Mouse (Mus musculus) heart, embryonic 11.5 days (tissue): ENCODE measurements around the gene 4930579F01Rik. TPM values are rescaled to one million over a fixed set of nuclear protein-coding genes. Genes with fewer than 3 reads are reported as not detected.

Source experiments
- ATAC-seq: fragments of 200-750 bp; cut with Nextera tagmentation; replicated peaks from 2 replicates; pipeline ENCODE4 v1.8.0; 2017; ENCODE audit warnings: moderate library complexity; ENCODE audit not compliant: insufficient number of reproducible peaks, low FRiP score, low TSS enrichment
- H3K27ac ChIP-seq: fragments of 300-500 bp; sonication (generic); 2 replicates; pipeline ENCODE4 v1.5.1; 2014; ENCODE audit warnings: mild to moderate bottlenecking, low read depth, low read length
- H3K27me3 ChIP-seq: fragments of 300-500 bp; sonication (generic); 2 replicates; pipeline ENCODE4 v1.6.1; 2014; ENCODE audit warnings: mild to moderate bottlenecking, low read length, mixed read lengths; ENCODE audit not compliant: control insufficient read depth, insufficient read depth
- H3K36me3 ChIP-seq: fragments of 300-500 bp; sonication (generic); 2 replicates; pipeline ENCODE4 v1.6.1; 2014; ENCODE audit warnings: mild to moderate bottlenecking, low read length, moderate library complexity, mixed read lengths; ENCODE audit not compliant: control insufficient read depth, insufficient read depth
- H3K4me1 ChIP-seq: fragments of 300-500 bp; sonication (generic); 2 replicates; pipeline ENCODE4 v1.6.1; 2014; ENCODE audit warnings: low read length; ENCODE audit not compliant: control insufficient read depth, insufficient read depth
- H3K4me2 ChIP-seq: fragments of 300-500 bp; sonication (generic); 2 replicates; pipeline ENCODE4 v1.6.1; 2014; ENCODE audit warnings: mild to moderate bottlenecking, moderate library complexity
- H3K4me3 ChIP-seq: fragments of 300-500 bp; sonication (generic); 2 replicates; pipeline ENCODE4 v1.5.1; 2014; ENCODE audit warnings: low read depth, low read length
- H3K9ac ChIP-seq: fragments of 300-500 bp; sonication (generic); 2 replicates; pipeline ENCODE4 v1.6.1; 2014; ENCODE audit warnings: mild to moderate bottlenecking, low read depth, low read length, moderate library complexity
- H3K9me3 ChIP-seq: fragments of 300-500 bp; sonication (generic); replicated peaks from 2 replicates; pipeline ENCODE4 v1.6.1; 2016; ENCODE audit warnings: low read length; ENCODE audit not compliant: control insufficient read depth
- WGBS: fragments of 180-500 bp; shearing (Covaris S2); extraction: QIAGEN DNeasy Blood & Tissue Kit; methylation state at CpG from one replicate; pipeline ENCODE4 v1.1.7; 2014; ENCODE audit not compliant: insufficient replicate concordance; 5-methylcytosine and 5-hydroxymethylcytosine counted together
- polyA plus RNA-seq: library from polyadenylated mRNA; unstranded; fragments of >200 nt; fragmentation: Nextera tagmentation; extraction: Ambion mirVana; gene quantifications from 2 replicates; pipeline ENCODE4 v1.2.1, GENCODE M21; 2014

Gene 4930579F01Rik
- polyA plus RNA-seq, 1 experiment from 2014 or later, result not detected

DNA sequence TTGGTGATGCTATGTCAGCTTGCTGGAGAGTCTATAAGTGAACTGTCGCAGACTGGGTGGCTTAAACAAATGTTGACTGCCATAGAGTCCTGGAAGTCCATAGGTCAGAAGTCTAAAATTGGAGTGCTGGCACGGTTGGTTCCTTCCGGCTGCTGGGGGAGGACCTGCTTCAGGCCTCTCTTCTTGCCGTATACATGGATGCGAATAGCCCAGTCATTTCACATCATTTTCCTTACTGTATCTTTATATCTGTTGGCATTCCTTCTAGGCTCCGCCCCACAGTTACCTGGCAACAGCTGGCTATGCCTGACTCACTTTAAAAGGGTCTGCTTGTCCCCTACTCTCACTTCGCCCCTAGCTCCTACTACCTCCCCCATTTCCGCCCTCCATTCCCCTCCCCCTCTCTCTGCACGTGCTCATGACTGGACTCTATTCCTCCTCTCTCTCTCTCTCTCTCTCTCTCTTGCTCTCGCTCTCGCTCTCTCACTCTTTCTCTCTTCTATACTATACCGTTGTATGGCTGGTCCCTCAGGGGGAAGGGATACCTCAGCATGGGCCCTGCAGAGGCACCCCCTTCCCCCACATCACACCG is 30.8 kb upstream of the 4930579F01Rik start:
- no peaks in the 10 kb centered on the region for H3K36me3 ChIP-seq
- no peak overlapping the region for H3K4me2 ChIP-seq
- H3K9ac ChIP-seq, result no peak overlapping the region
- no peak overlapping the region for H3K27ac ChIP-seq
- 79% methylated on average over 13 of the region's 13 CpGs for WGBS
- no peaks in the 10 kb centered on the region for H3K4me1 ChIP-seq
- ATAC-seq, result no peak
- no peaks in the 10 kb centered on the region for H3K9me3 ChIP-seq
- H3K4me3 ChIP-seq, result no peak overlapping the region
- H3K27me3 ChIP-seq, result no peaks in the 10 kb centered on the region

DNA sequence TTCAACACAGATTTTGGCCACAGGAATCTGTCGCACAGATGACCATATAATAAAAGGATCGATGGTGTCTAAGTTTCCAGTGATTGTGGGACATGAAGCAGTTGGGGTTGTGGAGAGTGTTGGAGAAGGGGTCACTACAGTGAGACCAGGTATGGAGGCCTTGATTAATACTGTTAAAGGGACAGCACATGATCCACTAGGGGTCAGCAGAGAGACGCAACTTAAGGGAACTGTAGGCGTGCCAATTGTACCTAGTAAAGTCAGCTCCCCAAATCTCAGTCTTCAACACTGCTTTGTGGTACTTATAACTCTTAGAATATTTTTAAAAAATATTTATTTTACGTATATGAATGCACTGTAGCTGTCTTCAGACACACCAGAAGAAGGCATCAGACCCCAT is 29.3 kb upstream of the 4930579F01Rik start:
- Histone ChIP-seq H3K27ac (no peak overlapping the region), H3K4me2 (no peak overlapping the region), H3K9ac (no peak overlapping the region), H3K36me3 (no peaks in the 10 kb centered on the region), H3K9me3 (no peaks in the 10 kb centered on the region), H3K4me1 (no peaks in the 10 kb centered on the region), H3K4me3 (no peak overlapping the region), H3K27me3 (no peaks in the 10 kb centered on the region)
- no peak for ATAC-seq
- WGBS, result 50% methylated on average over 5 of the region's 5 CpGs

GRCm38 (mm10) chr3:138222511-138222910 is 28.9 kb upstream of the 4930579F01Rik start:
- no peak overlapping the region for H3K27ac ChIP-seq
- no peaks in the 10 kb centered on the region for H3K27me3 ChIP-seq
- no peak overlapping the region for H3K4me3 ChIP-seq
- ATAC-seq, result no peak
- no peaks in the 10 kb centered on the region for H3K4me1 ChIP-seq
- no peaks in the 10 kb centered on the region for H3K36me3 ChIP-seq
- WGBS, result 58% methylated on average over 4 of the region's 4 CpGs
- H3K4me2 ChIP-seq, result no peak overlapping the region
- H3K9me3 ChIP-seq, result no peaks in the 10 kb centered on the region
- no peak overlapping the region for H3K9ac ChIP-seq

DNA sequence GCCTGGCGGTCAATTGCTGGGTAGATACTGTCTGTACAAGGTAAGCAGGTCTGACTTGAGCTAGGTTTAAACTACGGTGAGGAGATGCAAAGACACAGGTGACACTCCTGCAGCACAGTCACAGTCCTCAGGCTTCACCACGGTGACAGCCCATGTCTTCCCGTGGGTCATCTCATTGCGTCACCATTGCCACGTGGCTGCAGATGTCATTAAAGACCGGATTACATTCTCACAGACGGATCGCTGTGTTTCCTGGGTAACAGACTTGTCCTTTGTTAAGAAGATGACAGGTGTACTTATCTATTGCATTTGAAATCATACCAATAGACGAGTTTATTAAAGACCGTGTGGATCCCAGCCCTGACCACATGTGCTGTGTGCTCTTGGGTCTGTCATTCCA is 27.5 kb upstream of the 4930579F01Rik start:
- no peaks in the 10 kb centered on the region for H3K27me3 ChIP-seq
- no peaks in the 10 kb centered on the region for H3K36me3 ChIP-seq
- no peaks in the 10 kb centered on the region for H3K4me1 ChIP-seq
- ATAC-seq, result no peak
- WGBS, result 88% methylated on average over 11 of the region's 11 CpGs
- H3K4me2 ChIP-seq, result no peak overlapping the region
- no peaks in the 10 kb centered on the region for H3K9me3 ChIP-seq
- H3K4me3 ChIP-seq, result no peak overlapping the region
- H3K27ac ChIP-seq, result no peak overlapping the region
- no peak overlapping the region for H3K9ac ChIP-seq

GRCm38 (mm10) chr3:138217631-138218264 is 24.1 kb upstream of the 4930579F01Rik start, which contains the start of gene Adh7:
Gene Adh7, plus strand, starts transcription at chr3:138217760.
- Histone ChIP-seq H3K27me3 (no peaks in the 10 kb centered on the region), H3K9ac (no peak within 1 kb of the TSS), H3K4me3 (no peak within 1 kb of the TSS), H3K36me3 (no peaks in the 10 kb centered on the region), H3K4me1 (no peaks in the 10 kb centered on the region), H3K4me2 (no peak within 1 kb of the TSS), H3K9me3 (0 out of 2 replicates have a peak, but pooled peaks cover 2% of the 10 kb centered on the region), H3K27ac (no peak within 1 kb of the TSS)
- no peak for ATAC-seq
- 77% methylated on average over 10 of the region's 10 CpGs for WGBS

GRCm38 (mm10) chr3:138216091-138216490 is 22.5 kb upstream of the 4930579F01Rik start:
- Histone ChIP-seq H3K4me1 (no peaks in the 10 kb centered on the region), H3K36me3 (no peaks in the 10 kb centered on the region), H3K9ac (no peak overlapping the region), H3K9me3 (0 out of 2 replicates have a peak, but pooled peaks cover 2% of the 10 kb centered on the region), H3K4me3 (no peak overlapping the region), H3K27ac (no peak overlapping the region), H3K27me3 (no peaks in the 10 kb centered on the region), H3K4me2 (no peak overlapping the region)
- WGBS, result 82% methylated on average over 8 of the region's 8 CpGs
- ATAC-seq, result no peak

GRCm38 (mm10) chr3:138215395-138215989 is 21.9 kb upstream of the 4930579F01Rik start:
- Histone ChIP-seq H3K27ac (no peak overlapping the region), H3K4me3 (no peak overlapping the region), H3K4me2 (no peak overlapping the region), H3K9ac (no peak overlapping the region), H3K36me3 (no peaks in the 10 kb centered on the region), H3K27me3 (no peaks in the 10 kb centered on the region), H3K9me3 (0 out of 2 replicates have a peak, but pooled peaks cover 2% of the 10 kb centered on the region), H3K4me1 (no peaks in the 10 kb centered on the region)
- ATAC-seq, result no peak
- WGBS, result 63% methylated on average over 11 of the region's 11 CpGs

DNA sequence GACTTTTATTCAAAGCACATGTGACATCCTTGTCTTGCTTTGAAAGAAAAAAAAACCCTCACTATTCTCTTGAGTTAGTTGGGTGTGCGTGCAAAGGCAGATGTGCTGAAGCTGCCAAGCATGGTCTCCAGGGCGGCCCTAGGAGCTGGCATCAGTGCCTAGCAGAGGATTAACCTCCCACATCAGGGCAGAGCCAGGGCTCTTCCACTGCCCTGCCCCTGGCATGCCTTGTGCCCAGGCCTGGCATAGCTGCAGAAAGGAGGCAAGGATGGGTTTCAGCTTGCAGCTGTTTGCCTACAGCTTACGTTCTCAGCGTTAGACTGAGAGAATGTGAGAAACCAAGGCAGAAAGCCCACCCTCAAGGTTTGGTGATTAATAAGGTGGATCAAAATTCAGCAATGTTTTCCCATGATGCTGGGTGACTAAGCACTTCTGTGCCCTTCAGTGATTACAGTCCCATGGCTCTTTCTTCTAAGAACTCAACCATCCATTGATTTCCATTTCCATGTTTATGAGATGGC is 18.9 kb upstream of the 4930579F01Rik start:
- no peaks in the 10 kb centered on the region for H3K27me3 ChIP-seq
- no peak overlapping the region for H3K27ac ChIP-seq
- H3K36me3 ChIP-seq, result no peaks in the 10 kb centered on the region
- no peak overlapping the region for H3K4me3 ChIP-seq
- H3K9ac ChIP-seq, result no peak overlapping the region
- 87% methylated on average over 4 of the region's 4 CpGs for WGBS
- H3K9me3 ChIP-seq, result 0 out of 2 replicates have a peak, but pooled peaks cover 2% of the 10 kb centered on the region
- no peak for ATAC-seq
- H3K4me2 ChIP-seq, result no peak overlapping the region
- no peaks in the 10 kb centered on the region for H3K4me1 ChIP-seq
